Mouse (Mus musculus) ES-Bruce4 (cell line): Measurements from ENCODE around the gene Hdgfl3.

ENCODE experiments used
- CTCF ChIP-seq: IDR thresholded peaks from one replicate; pipeline ENCODE4 v1.8.1; 2011; ENCODE audit warnings: low read depth, low read length
- EP300 ChIP-seq: IDR thresholded peaks from 2 replicates; pipeline ENCODE4 v1.6.1; 2011; ENCODE audit warnings: low read depth, low read length; ENCODE audit not compliant: insufficient read depth
- POLR2A ChIP-seq: IDR thresholded peaks from one replicate; pipeline ENCODE4 v1.8.1; 2011; ENCODE audit warnings: low read length; ENCODE audit not compliant: insufficient read depth

DNA sequence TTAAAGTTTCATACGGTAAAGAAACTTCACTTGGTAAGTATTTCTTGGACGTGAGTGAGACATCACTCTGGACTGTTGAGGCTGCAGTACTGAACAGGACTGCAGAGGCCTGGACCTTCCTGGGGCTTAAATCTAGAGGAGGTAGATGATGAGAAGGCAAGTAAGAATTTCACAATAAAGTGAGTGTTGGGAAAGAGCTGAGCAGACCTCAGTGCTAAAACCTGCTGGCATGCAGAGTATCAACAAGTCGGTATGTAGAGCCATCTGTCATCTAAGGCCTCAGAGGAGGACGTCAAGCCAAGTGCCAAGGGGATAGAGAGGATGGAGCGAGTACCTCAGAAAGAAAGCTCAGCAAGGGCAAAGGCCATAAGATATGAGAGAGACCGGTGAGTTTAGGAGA is 49.4 kb upstream of the Hdgfl3 start:
- no peak for TF ChIP-seq POLR2A
- TF ChIP-seq EP300 = no peak
- no peak for TF ChIP-seq CTCF
